Mouse (Mus musculus): Measurements from ENCODE around the gene Hsbp1. TPM values are rescaled to one million over a fixed set of nuclear protein-coding genes. Genes with fewer than 3 reads are reported as not detected.
A peak's percentile ranks its signal among the peaks of the same experiment; 100 is the strongest.
"Not testable (repeated sequence)": the region's sequence is repeated elsewhere in the genome, so short reads cannot be mapped to it uniquely, and the experiment has no call there.

Gene Hsbp1
- polyA plus RNA-seq, 1 experiment from 2014 or later, result 364 TPM

DNA sequence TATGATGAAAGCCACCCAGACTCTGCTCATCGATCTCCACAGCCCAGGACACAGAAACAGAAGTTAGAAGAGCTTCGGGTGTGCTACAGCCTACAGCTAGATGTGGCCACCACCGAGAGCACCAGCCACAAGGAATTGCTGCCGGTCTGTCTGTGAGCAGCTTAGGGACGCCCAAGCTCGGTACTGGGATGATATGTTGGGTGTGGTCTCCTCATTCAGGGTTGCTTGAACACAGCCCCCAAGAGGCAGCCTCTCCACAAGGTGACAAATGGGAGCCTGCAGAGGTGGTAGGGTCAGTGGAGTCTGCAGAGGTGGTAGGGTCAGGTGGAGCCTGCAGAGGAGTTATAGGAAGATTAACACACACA lies 9.4 kb downstream of the Hsbp1 start:
- H3K27ac ChIP-seq, result no peak overlapping the region
- H3K36me3 ChIP-seq, result peaks cover 23% of the 10 kb centered on the region
- H3K9me3 ChIP-seq, result no peaks in the 10 kb centered on the region
- no peaks in the 10 kb centered on the region for H3K4me1 ChIP-seq (replicated peaks)
- DNase-seq (ENCODE audit: low spot score), result no peak
- no peak overlapping the region for H3K4me3 ChIP-seq
- WGBS, result 88% methylated on average over 6 of the region's 6 CpGs
- no peaks in the 10 kb centered on the region for H3K27me3 ChIP-seq (ENCODE audit: insufficient read depth, poor library complexity, severe bottlenecking)

DNA sequence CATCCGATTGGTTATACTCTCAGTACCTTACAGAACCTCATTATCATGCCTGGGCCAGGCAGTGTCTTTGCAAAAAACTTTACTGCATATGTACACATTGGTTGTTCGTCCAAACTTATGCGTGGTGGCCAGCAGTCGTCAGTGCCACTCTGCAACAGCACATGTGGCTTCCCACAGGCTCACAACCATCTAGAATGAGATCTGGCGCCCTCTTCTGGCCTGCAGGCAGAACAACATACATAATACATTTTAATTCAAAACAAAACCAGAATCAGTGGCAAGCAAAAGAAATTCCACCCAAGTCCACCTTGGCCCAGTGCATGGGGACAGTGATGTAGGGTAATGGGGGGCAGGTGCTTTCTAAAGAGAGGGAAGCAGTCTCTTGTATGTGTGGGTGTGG lies 12.3 kb downstream of the Hsbp1 start:
- not testable (repeated sequence) for H3K4me3 ChIP-seq; H3K9me3 ChIP-seq; H3K27ac ChIP-seq; H3K36me3 ChIP-seq; DNase-seq (ENCODE audit: low spot score); H3K4me1 ChIP-seq (replicated peaks); H3K27me3 ChIP-seq (ENCODE audit: insufficient read depth, poor library complexity, severe bottlenecking)
- WGBS, result 67% methylated on average over 5 of the region's 5 CpGs

DNA sequence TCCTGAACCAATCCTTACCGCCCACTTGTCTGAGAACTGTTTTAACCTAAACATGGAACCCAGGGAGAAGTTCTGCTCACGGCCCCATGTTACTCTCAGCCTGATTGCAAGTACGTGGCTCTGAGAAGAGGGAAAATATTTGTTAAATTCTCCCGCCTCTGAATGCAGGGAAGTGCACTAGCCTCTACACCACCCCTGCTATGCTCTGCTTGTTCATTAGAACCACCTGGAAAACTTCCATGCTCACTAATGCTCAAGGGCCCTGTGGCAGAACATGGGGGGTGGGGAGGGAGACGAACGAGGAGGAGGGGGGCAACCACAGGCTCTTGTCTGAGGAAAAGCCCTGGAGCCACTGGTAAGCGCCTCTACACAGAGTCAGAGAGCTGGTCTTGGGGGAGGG lies 13.9 kb downstream of the Hsbp1 start:
- DNase-seq (ENCODE audit: low spot score), result no peak

DNA sequence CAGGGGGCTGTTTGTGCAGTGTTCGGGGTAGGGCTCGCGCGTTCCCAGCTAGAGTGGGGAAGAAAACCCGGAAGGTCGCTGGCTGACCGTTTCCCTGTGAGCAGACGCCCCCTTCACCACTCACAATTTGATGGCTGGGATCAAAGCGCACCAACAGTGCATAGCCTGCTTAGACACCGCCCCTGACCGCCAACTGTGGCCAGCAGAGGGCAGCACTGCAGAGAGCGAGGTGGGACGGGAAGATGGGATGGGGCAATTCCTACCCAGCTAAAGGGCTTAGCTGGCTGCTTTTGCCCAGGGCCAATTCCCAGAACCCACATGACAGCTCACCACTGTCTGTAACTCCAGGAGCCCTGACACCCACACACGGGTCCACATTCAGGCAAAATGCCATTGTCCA lies 14.5 kb downstream of the Hsbp1 start:
- 45% methylated on average over 14 of the region's 14 CpGs for WGBS
- Histone ChIP-seq H3K4me3 (no peak overlapping the region), H3K27me3 (ENCODE audit: insufficient read depth, poor library complexity, severe bottlenecking) (no peaks in the 10 kb centered on the region), H3K36me3 (no peaks in the 10 kb centered on the region), H3K4me1 (replicated peaks) (no peaks in the 10 kb centered on the region), H3K9me3 (no peaks in the 10 kb centered on the region), H3K27ac (no peak overlapping the region)
- peak; percentile 58 for DNase-seq (ENCODE audit: low spot score)

More for the DNA sequence above, 13.9 kb downstream of the Hsbp1 start:
- WGBS, result 78% methylated on average over 7 of the region's 7 CpGs
- no peak overlapping the region for H3K27ac ChIP-seq
- no peaks in the 10 kb centered on the region for H3K27me3 ChIP-seq (ENCODE audit: insufficient read depth, poor library complexity, severe bottlenecking)
- H3K4me3 ChIP-seq, result no peak overlapping the region
- H3K36me3 ChIP-seq, result no peaks in the 10 kb centered on the region
- H3K4me1 ChIP-seq (replicated peaks), result no peaks in the 10 kb centered on the region
- no peaks in the 10 kb centered on the region for H3K9me3 ChIP-seq

DNA sequence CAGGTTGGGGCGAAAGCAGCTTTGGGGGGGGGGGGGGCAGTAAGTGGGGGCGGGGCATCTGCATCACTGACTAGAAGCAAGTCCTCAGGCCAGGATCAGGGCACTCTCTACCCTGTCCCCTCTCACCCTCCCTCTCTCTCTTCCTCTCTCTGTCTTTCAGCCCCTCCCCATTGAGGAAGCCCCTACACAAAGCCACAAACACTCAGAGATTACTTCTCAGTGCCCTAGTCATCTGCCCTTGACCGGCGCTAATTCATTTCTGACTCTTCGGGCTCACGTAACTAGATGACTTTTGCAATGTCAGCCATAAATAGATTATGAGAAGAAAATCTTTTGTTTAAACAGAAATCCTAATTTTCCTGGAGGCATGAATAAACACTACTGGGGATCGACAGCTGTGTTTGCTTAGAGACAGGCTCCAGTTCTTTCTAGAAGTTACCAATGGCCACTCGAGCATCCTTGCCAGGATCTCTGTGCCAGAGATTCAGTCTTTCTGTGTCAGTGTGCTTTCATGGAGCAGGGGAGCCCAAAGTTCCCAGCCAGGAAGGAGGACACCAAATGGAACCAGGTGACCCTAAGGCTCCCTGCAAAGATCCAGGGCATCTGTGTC lies 16.5 kb downstream of the Hsbp1 start:
- Histone ChIP-seq H3K4me1 (replicated peaks) (no peaks in the 10 kb centered on the region), H3K36me3 (no peaks in the 10 kb centered on the region), H3K27ac (no peak overlapping the region), H3K4me3 (no peak overlapping the region), H3K9me3 (no peaks in the 10 kb centered on the region), H3K27me3 (ENCODE audit: insufficient read depth, poor library complexity, severe bottlenecking) (no peaks in the 10 kb centered on the region)
- DNase-seq (ENCODE audit: low spot score), result no peak
- 79% methylated on average over 8 of the region's 8 CpGs for WGBS

DNA sequence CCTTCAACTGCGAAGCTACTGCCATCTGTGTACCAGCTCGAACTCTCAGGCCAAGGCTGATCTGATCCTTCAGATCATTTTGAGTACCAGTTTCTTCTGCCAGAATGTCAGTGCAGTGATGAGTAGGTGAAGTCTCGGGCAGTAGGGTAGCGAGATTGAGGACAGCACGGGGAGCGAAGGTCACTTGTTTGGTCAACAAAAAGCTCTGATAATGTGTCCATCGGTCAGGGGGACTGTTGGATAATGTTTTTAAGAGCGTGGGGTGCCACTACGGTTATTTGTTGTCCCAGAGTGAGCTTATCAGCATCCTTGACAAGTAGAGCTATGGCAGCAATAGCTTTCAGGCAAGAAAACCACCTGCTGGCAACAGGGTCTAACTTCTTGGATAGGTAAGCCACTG lies 30.4 kb downstream of the Hsbp1 start:
- H3K9me3 ChIP-seq; H3K36me3 ChIP-seq; H3K27me3 ChIP-seq (ENCODE audit: insufficient read depth, poor library complexity, severe bottlenecking); DNase-seq (ENCODE audit: low spot score); H3K27ac ChIP-seq; H3K4me3 ChIP-seq; H3K4me1 ChIP-seq (replicated peaks): not testable (repeated sequence)
- 86% methylated on average over 9 of the region's 9 CpGs for WGBS

DNA sequence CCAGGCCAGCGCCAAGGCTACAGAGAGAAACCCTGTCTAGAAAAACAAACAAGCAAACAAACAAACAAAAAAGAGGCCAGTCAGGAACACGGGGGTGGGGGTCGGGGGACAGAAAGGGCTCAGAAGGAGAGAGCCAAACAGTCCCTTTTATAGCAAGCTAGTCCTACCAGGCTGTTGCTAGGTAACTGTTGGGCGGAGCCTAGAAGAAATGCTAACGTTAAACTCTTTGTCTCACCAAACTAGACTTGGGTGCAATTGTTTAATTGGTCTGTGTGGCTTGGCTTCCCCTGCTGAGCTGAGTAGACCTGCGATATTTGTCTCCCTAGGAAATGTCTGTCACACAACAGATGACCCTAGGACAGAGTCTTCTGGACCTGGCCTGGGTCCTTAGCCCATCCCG lies 34.2 kb downstream of the Hsbp1 start:
- DNase-seq (ENCODE audit: low spot score), result no peak
- Histone ChIP-seq H3K4me1 (replicated peaks) (0 out of 2 replicates have a peak, but pooled peaks cover 5% of the 10 kb centered on the region), H3K9me3 (no peaks in the 10 kb centered on the region), H3K36me3 (no peaks in the 10 kb centered on the region), H3K27me3 (ENCODE audit: insufficient read depth, poor library complexity, severe bottlenecking) (no peaks in the 10 kb centered on the region), H3K27ac (no peak overlapping the region), H3K4me3 (no peak overlapping the region)
- WGBS, result 67% methylated on average over 7 of the region's 7 CpGs

DNA sequence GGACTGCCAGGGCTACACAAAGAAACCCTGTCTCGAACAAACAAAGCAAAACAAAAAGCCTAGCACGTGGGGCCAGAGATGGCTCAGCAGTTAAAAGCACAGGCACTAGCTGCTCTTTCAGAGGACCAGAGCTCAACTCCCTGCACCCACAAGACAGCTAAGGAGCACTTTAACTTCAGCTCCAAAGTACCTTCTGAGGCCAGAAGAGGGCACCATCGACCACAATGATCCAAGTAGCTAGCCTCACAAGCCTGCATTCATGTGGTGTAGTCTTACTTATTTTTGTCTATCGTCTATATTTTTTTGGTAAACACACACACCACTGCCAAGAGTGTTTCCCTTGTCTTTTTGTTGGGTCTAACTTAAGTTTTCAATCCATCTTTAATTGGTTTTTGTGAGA lies 36.3 kb downstream of the Hsbp1 start:
- DNase-seq (ENCODE audit: low spot score), result peak; percentile 18
- WGBS, result 40% methylated on average over 4 of the region's 4 CpGs

DNA sequence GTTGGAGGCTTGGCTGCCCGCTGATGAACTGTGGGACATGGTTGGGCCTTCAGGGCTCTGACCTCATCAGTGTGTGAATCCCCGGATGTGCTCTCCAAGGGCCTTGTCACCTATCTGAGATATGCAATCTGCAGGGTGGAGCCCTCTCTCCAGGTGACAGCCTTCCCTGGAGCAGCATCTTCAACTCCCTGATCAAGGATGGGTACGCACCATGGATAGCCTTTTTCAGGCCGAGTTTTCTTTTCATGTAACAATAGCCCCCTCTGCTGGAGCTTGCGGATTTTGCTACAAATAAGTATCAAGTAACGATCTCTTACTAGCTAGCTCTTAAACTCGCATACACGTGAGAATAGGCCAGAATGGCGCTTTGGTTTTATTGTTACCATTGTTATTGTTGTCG lies 40.2 kb downstream of the Hsbp1 start:
- Histone ChIP-seq H3K27me3 (ENCODE audit: insufficient read depth, poor library complexity, severe bottlenecking) (no peaks in the 10 kb centered on the region), H3K36me3 (no peaks in the 10 kb centered on the region), H3K4me1 (replicated peaks) (no peaks in the 10 kb centered on the region), H3K9me3 (no peaks in the 10 kb centered on the region), H3K4me3 (no peak overlapping the region), H3K27ac (no peak overlapping the region)
- whole genome bisulfite sequencing, result 26% methylated on average over 10 of the region's 10 CpGs
- DNase-seq (ENCODE audit: low spot score), result peak; percentile 59

More for the DNA sequence above, 36.3 kb downstream of the Hsbp1 start:
- no peaks in the 10 kb centered on the region for H3K27me3 ChIP-seq (ENCODE audit: insufficient read depth, poor library complexity, severe bottlenecking)
- H3K4me3 ChIP-seq, result no peak overlapping the region
- no peaks in the 10 kb centered on the region for H3K36me3 ChIP-seq
- H3K4me1 ChIP-seq (replicated peaks), result 0 out of 2 replicates have a peak, but pooled peaks cover 5% of the 10 kb centered on the region
- no peaks in the 10 kb centered on the region for H3K9me3 ChIP-seq
- H3K27ac ChIP-seq, result no peak overlapping the region

DNA sequence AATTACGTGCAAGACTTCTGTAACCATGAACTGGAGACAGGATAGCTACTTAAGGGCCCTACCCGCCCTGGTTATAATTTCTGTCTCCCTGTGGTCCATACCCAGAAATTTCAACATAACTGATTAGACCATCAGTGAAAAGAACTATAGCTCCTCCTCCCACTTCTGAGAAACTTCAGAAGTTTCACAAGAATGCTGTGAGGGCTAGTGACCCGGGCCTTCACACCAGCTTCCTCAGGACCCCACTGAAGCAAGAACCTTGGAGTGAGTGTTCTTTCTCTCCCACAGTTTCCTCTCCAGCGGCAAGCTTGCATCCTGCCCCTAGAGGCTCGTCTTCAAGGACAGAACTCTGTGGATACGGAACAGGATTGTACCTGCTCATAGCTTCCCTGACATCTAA lies 41.6 kb downstream of the Hsbp1 start:
- no peak for DNase-seq (ENCODE audit: low spot score)

DNA sequence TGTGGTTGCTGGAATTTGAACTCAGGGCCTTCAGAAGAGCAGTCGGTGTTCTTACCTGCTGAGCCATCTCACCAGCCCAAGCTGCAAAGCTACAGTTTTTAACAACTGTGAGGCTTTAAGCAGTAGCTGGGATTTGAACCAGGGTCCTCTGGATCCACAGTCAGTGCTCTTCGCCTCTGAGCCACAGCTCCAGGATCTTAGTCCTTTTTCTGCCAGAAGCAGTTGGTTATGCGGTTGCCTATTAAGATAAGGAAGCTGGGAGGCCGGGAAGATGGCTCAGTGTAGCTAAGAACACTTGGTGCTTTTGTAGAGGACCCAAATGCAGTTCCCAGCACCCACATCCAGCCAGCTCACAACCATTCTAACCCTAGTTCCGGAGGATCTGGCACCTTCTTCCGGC lies 42.7 kb downstream of the Hsbp1 start:
- H3K36me3 ChIP-seq, result no peaks in the 10 kb centered on the region
- H3K4me1 ChIP-seq (replicated peaks), result no peaks in the 10 kb centered on the region
- 83% methylated on average over 6 of the region's 6 CpGs for WGBS

More for the DNA sequence above, 41.6 kb downstream of the Hsbp1 start:
- WGBS, result 80% methylated on average over 6 of the region's 6 CpGs
- Histone ChIP-seq H3K36me3 (no peaks in the 10 kb centered on the region), H3K27me3 (ENCODE audit: insufficient read depth, poor library complexity, severe bottlenecking) (0 out of 2 replicates have a peak, but pooled peaks cover 3% of the 10 kb centered on the region), H3K4me3 (no peak overlapping the region), H3K9me3 (no peaks in the 10 kb centered on the region), H3K4me1 (replicated peaks) (no peaks in the 10 kb centered on the region), H3K27ac (no peak overlapping the region)

DNA sequence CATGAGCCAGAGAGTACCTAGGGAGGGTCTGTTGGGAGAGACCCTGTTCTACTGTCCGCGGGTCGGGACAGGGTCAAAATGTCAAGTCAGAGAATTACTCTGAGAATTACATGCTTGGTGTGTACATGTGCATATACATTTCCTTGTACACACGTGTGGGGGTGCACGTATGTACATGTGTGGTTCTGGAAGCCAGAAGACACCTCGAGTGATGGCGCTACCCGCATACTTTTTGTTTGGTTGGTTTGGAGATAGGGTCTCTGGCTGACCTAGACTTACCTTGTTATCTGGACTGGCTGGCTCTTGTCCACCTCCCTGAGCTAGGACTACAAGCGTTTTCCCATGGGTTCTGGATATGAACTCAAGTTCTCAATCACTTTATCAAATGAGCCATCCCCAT lies 49.8 kb downstream of the Hsbp1 start:
- Histone ChIP-seq H3K4me3 (peak overlapping the region; percentile 87), H3K36me3 (no peaks in the 10 kb centered on the region), H3K27ac (peak overlapping the region; percentile 90), H3K9me3 (no peaks in the 10 kb centered on the region), H3K27me3 (ENCODE audit: insufficient read depth, poor library complexity, severe bottlenecking) (peaks cover 3% of the 10 kb centered on the region; the same call in 1 of the 2 replicates), H3K4me1 (replicated peaks) (peaks cover 28% of the 10 kb centered on the region)
- DNase-seq (ENCODE audit: low spot score), result no peak
- WGBS, result 78% methylated on average over 9 of the region's 9 CpGs

More for the DNA sequence above, 42.7 kb downstream of the Hsbp1 start:
- Histone ChIP-seq H3K9me3 (no peaks in the 10 kb centered on the region), H3K27me3 (ENCODE audit: insufficient read depth, poor library complexity, severe bottlenecking) (0 out of 2 replicates have a peak, but pooled peaks cover 3% of the 10 kb centered on the region), H3K4me3 (no peak overlapping the region), H3K27ac (no peak overlapping the region)
- no peak for DNase-seq (ENCODE audit: low spot score)

DNA sequence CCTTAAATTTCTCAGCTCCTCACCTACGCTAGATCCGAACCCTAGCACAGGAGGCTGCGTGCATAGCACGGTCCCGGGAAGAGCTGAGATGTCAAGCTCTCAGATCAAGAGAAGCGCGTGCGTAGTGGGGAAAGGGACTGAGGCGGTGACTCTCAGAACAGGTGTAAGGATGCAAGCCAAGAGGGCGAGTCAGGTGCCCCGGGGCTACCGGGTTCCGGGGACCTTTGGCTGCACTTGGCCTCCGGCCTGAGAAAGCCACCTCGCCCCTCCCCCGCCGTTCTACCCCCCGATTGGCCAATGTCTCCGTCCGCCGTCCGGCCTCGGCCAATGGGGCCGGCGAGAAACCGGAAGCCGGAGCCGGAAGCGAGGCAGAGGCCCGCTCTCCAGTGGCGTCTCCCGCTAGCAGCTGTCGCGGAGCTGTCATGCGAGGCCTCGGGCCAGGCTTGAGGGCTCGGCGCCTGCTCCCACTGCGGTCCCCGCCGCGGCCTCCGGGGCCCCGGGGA lies 50.3 kb downstream of the Hsbp1 start, which contains the start of gene Mlycd:
Mlycd (plus strand) TSS at position 355 of the 503 bp plus-strand sequence.
- Histone ChIP-seq H3K9me3 (no peaks in the 10 kb centered on the region), H3K27ac (peak within 1 kb of the TSS; percentile 90), H3K36me3 (no peaks in the 10 kb centered on the region), H3K4me3 (peak within 1 kb of the TSS; percentile 87), H3K4me1 (replicated peaks) (peaks cover 32% of the 10 kb centered on the region), H3K27me3 (ENCODE audit: insufficient read depth, poor library complexity, severe bottlenecking) (peaks cover 3% of the 10 kb centered on the region; the same call in 1 of the 2 replicates)
- WGBS, result 4% methylated on average over 44 of the region's 44 CpGs
- peak; percentile 94 for DNase-seq (ENCODE audit: low spot score)
